Mouse (Mus musculus) intestine, embryonic 14.5 days (tissue): ENCODE measurements around the gene Ston2. TPM values are rescaled to one million over a fixed set of nuclear protein-coding genes. Genes with fewer than 3 reads are reported as not detected.

Experiments used
- ATAC-seq: fragments of 200-750 bp; cut with Nextera tagmentation; replicated peaks from 2 replicates; pipeline ENCODE4 v1.8.0; 2017; ENCODE audit warnings: low read depth, moderate number of reproducible peaks, moderate TSS enrichment, moderate library complexity; ENCODE audit not compliant: low FRiP score, low TSS enrichment
- DNase-seq: peaks from one replicate; pipeline ENCODE4 v3.0.0-alpha.2; 2018; ENCODE audit warnings: low spot score
- H3K27ac ChIP-seq: fragments of 300-500 bp; sonication (generic); 2 replicates; pipeline ENCODE4 v1.5.1; 2014; ENCODE audit warnings: low read depth, mild to moderate bottlenecking, control low read depth
- H3K27me3 ChIP-seq: fragments of 300-500 bp; sonication (generic); replicated peaks from 2 replicates; pipeline ENCODE4 v1.6.1; 2014; ENCODE audit warnings: low read length, control low read depth; ENCODE audit not compliant: control insufficient read depth, insufficient read depth
- H3K36me3 ChIP-seq: fragments of 300-500 bp; sonication (generic); 2 replicates; pipeline ENCODE4 v1.6.1; 2014; ENCODE audit warnings: low read length, control low read depth; ENCODE audit not compliant: control insufficient read depth, insufficient read depth
- H3K4me1 ChIP-seq: fragments of 300-500 bp; sonication (generic); replicated peaks from 2 replicates; pipeline ENCODE4 v1.6.1; 2014; ENCODE audit warnings: low read length, control low read depth, mixed read lengths; ENCODE audit not compliant: control insufficient read depth, insufficient read depth
- H3K4me2 ChIP-seq: fragments of 300-500 bp; sonication (generic); 2 replicates; pipeline ENCODE4 v1.6.1; 2014; ENCODE audit warnings: low read length
- H3K4me3 ChIP-seq: fragments of 300-500 bp; sonication (generic); 2 replicates; pipeline ENCODE4 v1.5.1; 2014; ENCODE audit warnings: low read depth, low read length, control low read depth, mixed read lengths
- H3K9ac ChIP-seq: fragments of 300-500 bp; sonication (generic); 2 replicates; pipeline ENCODE4 v1.6.1; 2014; ENCODE audit warnings: mild to moderate bottlenecking, low read length
- H3K9me3 ChIP-seq: fragments of 300-500 bp; sonication (generic); 2 replicates; pipeline ENCODE4 v1.6.1; 2016; ENCODE audit warnings: low read length, control low read depth; ENCODE audit not compliant: control insufficient read depth
- WGBS: fragments of 180-500 bp; shearing (Covaris S2); extraction: QIAGEN DNeasy Blood & Tissue Kit; methylation state at CpG from one replicate; pipeline ENCODE4 v1.1.7; 2014; 5-methylcytosine and 5-hydroxymethylcytosine counted together
- polyA plus RNA-seq: library from polyadenylated mRNA; unstranded; fragments of >200 nt; fragmentation: Nextera tagmentation; extraction: Ambion mirVana; gene quantifications from 2 replicates; pipeline ENCODE4 v1.2.1, GENCODE M21; 2014

Ston2 gene
- polyA plus RNA-seq, 1 experiment from 2014 or later: 7.3 TPM

DNA sequence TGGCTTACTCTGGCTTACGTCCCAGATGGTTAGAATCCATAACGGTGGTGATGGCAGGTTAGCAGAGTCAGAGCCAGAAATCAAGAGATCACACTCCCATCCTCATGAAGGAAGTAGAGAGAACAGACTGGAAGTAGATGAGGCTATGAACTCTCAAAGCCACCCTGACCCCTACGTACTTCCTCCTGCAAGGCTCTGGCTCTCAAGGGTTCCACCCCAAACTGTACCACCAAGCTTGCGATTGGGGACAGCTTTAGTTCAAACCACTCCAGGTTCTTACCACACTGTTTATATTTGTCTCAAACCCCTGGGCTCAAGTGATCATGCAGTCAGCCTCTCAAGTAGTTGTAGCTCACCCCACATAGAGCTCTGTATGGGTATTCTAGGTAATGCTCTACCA lies 49.8 kb downstream of the Ston2 start:
- Histone ChIP-seq H3K4me1 (peaks cover 4% of the 10 kb centered on the region), H3K4me2 (no peak overlapping the region), H3K27me3 (no peaks in the 10 kb centered on the region), H3K4me3 (no peak overlapping the region), H3K27ac (no peak overlapping the region), H3K9ac (no peak overlapping the region), H3K9me3 (no peaks in the 10 kb centered on the region), H3K36me3 (no peaks in the 10 kb centered on the region)
- DNase-seq (no peak), ATAC-seq (no peak)
- WGBS: 82% methylated on average over 4 of the region's 4 CpGs

DNA sequence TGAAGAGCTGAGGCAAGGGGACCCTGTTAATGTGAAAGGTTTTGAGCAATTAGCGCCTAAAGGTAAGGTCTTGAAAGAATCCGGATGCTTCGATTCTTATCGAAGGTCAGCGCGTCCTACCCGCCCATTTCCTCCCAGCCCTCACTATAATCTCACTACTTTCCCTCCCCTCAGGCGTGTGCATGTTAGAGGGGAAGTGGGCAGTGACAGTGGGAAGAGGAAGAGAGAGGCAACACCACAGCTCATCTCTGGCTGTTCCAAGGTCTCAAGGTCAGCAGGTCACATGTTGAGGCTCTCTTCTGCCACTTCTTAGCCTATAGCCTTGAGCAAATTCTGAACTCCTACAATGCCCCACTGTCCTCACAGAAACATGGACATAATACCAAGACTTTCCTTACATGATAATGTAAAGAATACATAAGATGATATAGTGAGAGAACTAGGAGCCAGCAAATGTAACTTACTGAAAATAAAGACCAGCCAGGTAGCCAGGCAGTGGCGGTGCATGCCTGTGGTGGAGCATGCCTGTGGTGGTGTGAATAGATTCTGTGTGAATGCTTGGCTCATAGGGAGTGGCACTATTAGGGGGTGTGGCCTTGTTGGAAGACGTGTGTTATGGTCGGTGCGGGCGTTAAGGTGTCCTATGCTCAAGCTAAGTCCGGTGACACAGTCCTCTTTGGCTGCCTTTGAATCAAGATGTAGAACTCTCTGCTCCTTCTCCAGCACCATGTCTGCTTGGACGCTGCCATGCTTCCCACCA lies 51.8 kb downstream of the Ston2 start:
- Histone ChIP-seq H3K9me3 (no peaks in the 10 kb centered on the region), H3K4me2 (no peak overlapping the region), H3K4me3 (no peak overlapping the region), H3K4me1 (peaks cover 4% of the 10 kb centered on the region), H3K36me3 (no peaks in the 10 kb centered on the region), H3K27me3 (no peaks in the 10 kb centered on the region), H3K9ac (no peak overlapping the region), H3K27ac (no peak overlapping the region)
- ATAC-seq (no peak), DNase-seq (no peak)
- 93% methylated on average over 15 of the region's 15 CpGs for WGBS

- Histone ChIP-seq H3K4me3 (no peak overlapping the region), H3K27ac (no peak overlapping the region), H3K4me2 (no peak overlapping the region), H3K4me1 (peaks cover 4% of the 10 kb centered on the region), H3K27me3 (no peaks in the 10 kb centered on the region), H3K9me3 (no peaks in the 10 kb centered on the region), H3K9ac (no peak overlapping the region), H3K36me3 (no peaks in the 10 kb centered on the region)
- DNase-seq: no peak
- 50% methylated on average over 15 of the region's 15 CpGs for WGBS
- no peak for ATAC-seq
These were observed 53.8 kb downstream of the Ston2 start for GRCm38 (mm10) chr12:91734246-91735027.

DNA sequence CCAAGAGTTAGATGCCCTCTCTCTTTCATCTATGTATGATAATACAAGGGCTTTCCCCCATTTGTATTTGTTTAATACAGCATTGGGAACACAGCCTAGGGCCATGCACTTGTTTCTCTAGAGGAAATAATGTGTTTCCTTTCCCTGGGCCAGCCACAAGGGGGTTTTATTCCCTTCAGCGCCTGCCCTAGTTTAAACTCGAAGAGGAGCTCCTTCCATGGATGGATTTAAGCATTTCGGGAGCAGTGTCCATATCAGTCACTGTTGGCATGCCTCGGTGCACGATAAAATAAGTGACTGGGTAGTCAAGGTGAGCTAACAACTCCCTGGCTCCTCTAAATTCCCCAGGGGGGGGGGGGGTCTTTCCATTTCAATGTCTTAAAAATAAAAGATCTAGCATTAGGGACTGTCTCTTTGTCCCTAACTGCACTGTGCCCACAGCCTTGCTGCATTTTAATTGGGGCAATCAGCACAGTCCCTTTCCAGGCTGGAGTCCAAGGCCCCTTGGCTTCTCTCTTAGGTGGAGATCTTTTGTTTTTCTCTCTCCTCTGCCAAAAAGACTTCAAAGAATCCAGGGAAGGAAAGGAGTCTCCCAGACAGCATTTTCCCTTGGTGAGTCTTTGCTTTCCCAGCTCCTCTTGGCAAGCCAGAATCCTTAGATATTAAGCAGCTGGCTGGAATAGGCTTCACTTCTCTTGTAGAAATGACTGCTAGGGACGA lies 55.3 kb downstream of the Ston2 start:
- H3K9me3 ChIP-seq: no peaks in the 10 kb centered on the region
- peaks cover 4% of the 10 kb centered on the region for H3K4me1 ChIP-seq
- WGBS: 79% methylated on average over 6 of the region's 6 CpGs
- ATAC-seq: no peak
- H3K27ac ChIP-seq: no peak overlapping the region
- H3K4me2 ChIP-seq: no peak overlapping the region
- no peaks in the 10 kb centered on the region for H3K36me3 ChIP-seq
- H3K4me3 ChIP-seq: no peak overlapping the region
- no peak overlapping the region for H3K9ac ChIP-seq
- no peaks in the 10 kb centered on the region for H3K27me3 ChIP-seq
- DNase-seq: no peak

- 80% methylated on average over 7 of the region's 7 CpGs for WGBS
- no peaks in the 10 kb centered on the region for H3K36me3 ChIP-seq
- no peak overlapping the region for H3K27ac ChIP-seq
- no peak overlapping the region for H3K4me2 ChIP-seq
- no peak overlapping the region for H3K9ac ChIP-seq
- H3K9me3 ChIP-seq: no peaks in the 10 kb centered on the region
- ATAC-seq (no peak), DNase-seq (no peak)
- no peak overlapping the region for H3K4me3 ChIP-seq
- H3K4me1 ChIP-seq: no peaks in the 10 kb centered on the region
- H3K27me3 ChIP-seq: no peaks in the 10 kb centered on the region
These were observed 62.0 kb downstream of the Ston2 start for GRCm38 (mm10) chr12:91726202-91726601.

- DNase-seq (no peak), ATAC-seq (no peak)
- Histone ChIP-seq H3K4me3 (no peak overlapping the region), H3K36me3 (no peaks in the 10 kb centered on the region), H3K9me3 (no peaks in the 10 kb centered on the region), H3K27me3 (no peaks in the 10 kb centered on the region), H3K4me2 (no peak overlapping the region), H3K9ac (no peak overlapping the region), H3K4me1 (no peaks in the 10 kb centered on the region), H3K27ac (no peak overlapping the region)
- WGBS: 81% methylated on average over 6 of the region's 6 CpGs
These were observed 64.3 kb downstream of the Ston2 start for GRCm38 (mm10) chr12:91723912-91724311.

DNA sequence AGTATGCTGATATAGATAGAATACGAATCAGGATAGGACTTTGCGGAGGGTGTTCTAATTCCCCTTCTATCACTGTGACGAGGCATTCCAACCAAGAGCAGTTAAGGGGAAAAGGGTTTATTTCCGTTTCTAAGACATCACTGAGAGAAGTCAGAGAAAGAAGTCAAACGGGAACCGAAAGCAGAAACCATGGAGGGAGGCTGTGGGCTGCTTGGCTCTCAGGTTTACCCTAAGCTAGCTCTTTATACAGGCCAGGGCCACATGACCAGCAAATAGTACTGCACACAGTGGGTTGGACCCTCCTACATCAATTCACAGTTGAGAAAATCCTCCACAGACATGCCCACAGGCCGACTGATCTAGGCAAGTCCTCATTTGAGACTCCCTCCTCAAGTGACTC lies 69.1 kb downstream of the Ston2 start:
- 85% methylated on average over 7 of the region's 7 CpGs for WGBS
- no peak overlapping the region for H3K9ac ChIP-seq
- no peak for DNase-seq
- no peaks in the 10 kb centered on the region for H3K4me1 ChIP-seq
- H3K4me3 ChIP-seq: no peak overlapping the region
- no peaks in the 10 kb centered on the region for H3K27me3 ChIP-seq
- H3K9me3 ChIP-seq: no peaks in the 10 kb centered on the region
- no peak overlapping the region for H3K4me2 ChIP-seq
- no peaks in the 10 kb centered on the region for H3K36me3 ChIP-seq
- ATAC-seq: no peak
- no peak overlapping the region for H3K27ac ChIP-seq

- Histone ChIP-seq H3K27me3 (no peaks in the 10 kb centered on the region), H3K9ac (no peak overlapping the region), H3K4me2 (no peak overlapping the region), H3K36me3 (no peaks in the 10 kb centered on the region), H3K27ac (no peak overlapping the region), H3K4me3 (no peak overlapping the region), H3K4me1 (no peaks in the 10 kb centered on the region), H3K9me3 (no peaks in the 10 kb centered on the region)
- WGBS: 73% methylated on average over 6 of the region's 6 CpGs
- no peak for DNase-seq
- no peak for ATAC-seq
These were observed 72.5 kb downstream of the Ston2 start for GRCm38 (mm10) chr12:91715686-91716085.
